Mouse (Mus musculus) splenic B cell, adult 2 months (primary cell): ENCODE measurements at regions not wholly inside any gene's neighbourhood (a gene's known extent, or its start where the extent isn't known, plus 50 kb on each side); places are given as distances from the start of the nearest gene placed in this dataset.

Experiments used
- DNase-seq: peaks from one replicate; pipeline ENCODE4 v3.0.0-alpha.2; 2011; ENCODE audit warnings: low read depth, low spot score
- H3K27me3 ChIP-seq: 2 replicates; pipeline ENCODE4 v1.6.1; 2012; ENCODE audit warnings: mild to moderate bottlenecking, low read length, moderate library complexity, mixed read lengths; ENCODE audit not compliant: control insufficient read depth, poor library complexity, insufficient read depth, severe bottlenecking
- H3K36me3 ChIP-seq: 2 replicates; pipeline ENCODE4 v1.6.1; 2012; ENCODE audit warnings: mild to moderate bottlenecking, low read length, moderate library complexity, mixed read lengths; ENCODE audit not compliant: control insufficient read depth, poor library complexity, insufficient read depth, severe bottlenecking

DNA sequence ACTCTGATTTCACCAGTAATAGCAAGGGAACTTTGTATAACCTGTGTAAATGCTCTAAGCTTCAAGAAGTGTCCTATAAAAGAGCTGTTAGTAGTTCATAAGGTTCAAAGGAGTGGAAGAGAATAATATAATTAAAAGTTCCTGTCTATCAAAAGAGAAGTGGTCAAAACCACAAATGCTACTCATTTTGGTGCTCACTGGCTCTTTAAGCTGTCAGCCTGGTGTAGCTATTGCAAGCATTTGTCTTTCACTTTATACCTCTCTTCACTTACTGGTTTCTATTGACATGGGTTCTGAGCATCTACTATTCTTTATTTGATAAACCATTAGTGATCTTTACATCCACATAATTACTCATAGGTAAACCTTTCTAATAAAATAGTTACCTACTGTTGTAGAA lies 1020.1 kb upstream of the Slc10a2 start:
- DNase-seq: no peak
- H3K27me3 ChIP-seq: no peaks in the 10 kb centered on the region
- H3K36me3 ChIP-seq: no peaks in the 10 kb centered on the region

DNA sequence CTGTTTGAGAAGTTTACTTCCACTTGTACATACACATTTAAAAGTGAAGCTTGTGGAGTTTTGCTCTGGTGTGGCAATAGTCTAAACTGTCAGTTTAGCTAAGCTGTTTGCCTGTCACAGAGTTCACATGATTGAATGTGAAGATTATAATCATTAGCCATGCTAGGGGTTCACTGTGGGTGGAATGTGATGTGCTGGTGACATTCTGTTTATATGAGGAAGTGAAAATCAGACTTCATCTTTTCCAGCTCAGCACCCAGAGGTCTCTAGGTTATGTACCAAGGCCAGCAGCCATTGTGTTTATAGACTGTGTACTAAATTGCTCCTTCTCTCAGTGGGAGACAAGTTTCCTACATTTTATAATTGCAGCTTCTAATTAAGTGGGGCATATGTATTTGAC lies 1014.4 kb upstream of the Slc10a2 start:
- Histone ChIP-seq H3K27me3 (no peaks in the 10 kb centered on the region), H3K36me3 (no peaks in the 10 kb centered on the region)
- peak; percentile 2 for DNase-seq

DNA sequence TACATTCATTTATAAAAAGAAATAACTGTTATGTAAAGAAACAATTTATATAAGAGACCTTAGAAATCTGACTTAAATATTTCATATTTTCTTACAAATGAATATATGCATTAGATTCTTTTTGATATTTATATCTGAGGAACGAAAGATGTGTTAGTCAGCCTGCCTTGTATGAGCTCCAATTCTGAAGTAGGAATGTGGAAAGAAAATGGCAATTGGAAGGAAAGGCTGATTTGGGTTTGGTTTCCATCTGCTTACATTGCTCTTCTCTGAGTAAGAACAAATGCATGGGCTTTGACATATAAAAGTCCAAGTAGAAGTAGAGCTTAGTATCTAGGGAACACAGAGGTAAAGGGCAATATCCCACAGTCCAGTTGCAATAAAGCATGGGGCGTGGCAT lies 1006.2 kb upstream of the Slc10a2 start:
- Histone ChIP-seq H3K27me3 (no peaks in the 10 kb centered on the region), H3K36me3 (no peaks in the 10 kb centered on the region)
- DNase-seq: no peak

DNA sequence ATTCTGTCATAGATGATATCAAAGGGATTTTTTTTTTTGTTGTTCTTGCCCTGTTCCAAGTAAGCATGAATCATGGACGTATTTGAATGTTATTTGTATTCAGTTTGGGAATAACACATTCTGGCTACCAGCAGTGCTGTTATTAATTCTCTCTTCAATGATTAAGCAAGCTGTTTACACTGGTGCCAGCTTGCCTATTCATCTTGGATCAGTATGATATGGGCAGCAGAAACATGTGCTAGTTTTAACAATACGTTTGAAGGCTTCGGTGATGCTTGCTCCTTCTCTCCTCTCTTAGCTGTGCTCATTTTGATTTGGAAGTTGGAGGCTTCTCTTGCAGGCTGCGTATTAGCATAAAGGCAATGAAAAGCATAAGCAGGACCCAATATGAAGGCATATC lies 984.9 kb upstream of the Slc10a2 start:
- no peak for DNase-seq
- no peaks in the 10 kb centered on the region for H3K27me3 ChIP-seq
- H3K36me3 ChIP-seq: no peaks in the 10 kb centered on the region

DNA sequence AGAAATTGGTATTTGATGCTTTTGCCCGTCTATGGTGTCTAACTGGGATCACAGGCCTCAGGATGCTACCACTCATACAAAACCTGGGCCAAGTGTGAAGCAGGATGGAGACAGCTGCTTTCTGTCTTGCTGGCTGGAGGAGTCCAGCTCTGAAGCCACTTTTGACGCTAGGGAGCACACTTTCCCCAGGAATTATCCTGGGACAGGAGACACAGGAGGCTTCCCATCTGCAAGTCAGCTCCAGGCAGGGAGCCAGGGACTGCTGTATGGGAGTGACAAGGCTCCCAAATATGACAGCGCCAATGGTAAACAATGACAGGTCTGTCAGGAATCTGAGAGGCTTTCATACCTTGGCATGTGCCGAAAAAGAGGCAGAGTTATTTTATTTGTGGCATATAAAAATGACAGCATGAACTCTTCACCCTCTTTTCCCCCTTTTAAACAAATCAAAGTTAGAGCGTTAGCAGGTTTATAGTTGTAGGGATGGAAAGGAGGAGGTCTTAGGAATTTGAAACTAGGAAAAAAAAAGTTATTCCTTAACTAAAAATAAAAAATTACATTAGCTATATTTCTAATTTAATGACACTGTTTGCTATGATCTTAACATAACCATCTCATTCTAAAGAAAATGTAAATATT lies 938.9 kb upstream of the Slc10a2 start:
- H3K36me3 ChIP-seq: no peaks in the 10 kb centered on the region
- no peak for DNase-seq
- H3K27me3 ChIP-seq: no peaks in the 10 kb centered on the region

DNA sequence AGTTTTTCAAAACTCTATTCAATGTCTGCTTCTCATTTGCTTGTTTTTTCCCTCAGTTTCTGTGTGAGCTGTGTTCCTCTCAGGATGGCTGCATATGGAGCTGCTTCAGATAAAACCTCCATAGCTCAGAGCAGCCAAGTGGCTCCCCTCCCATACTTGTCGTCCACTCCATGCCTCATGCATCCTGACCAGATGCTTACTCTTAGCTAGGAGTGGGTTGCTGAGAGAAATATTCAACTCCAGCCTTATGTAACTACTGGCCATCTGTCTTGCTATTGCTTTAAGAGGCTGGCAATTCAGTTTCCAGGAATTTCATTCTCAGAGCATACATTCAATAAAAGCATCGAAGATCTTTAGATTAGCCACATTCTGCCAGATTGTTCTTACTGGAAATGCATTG lies 907.1 kb upstream of the Slc10a2 start:
- H3K27me3 ChIP-seq: no peaks in the 10 kb centered on the region
- H3K36me3 ChIP-seq: no peaks in the 10 kb centered on the region
- no peak for DNase-seq

DNA sequence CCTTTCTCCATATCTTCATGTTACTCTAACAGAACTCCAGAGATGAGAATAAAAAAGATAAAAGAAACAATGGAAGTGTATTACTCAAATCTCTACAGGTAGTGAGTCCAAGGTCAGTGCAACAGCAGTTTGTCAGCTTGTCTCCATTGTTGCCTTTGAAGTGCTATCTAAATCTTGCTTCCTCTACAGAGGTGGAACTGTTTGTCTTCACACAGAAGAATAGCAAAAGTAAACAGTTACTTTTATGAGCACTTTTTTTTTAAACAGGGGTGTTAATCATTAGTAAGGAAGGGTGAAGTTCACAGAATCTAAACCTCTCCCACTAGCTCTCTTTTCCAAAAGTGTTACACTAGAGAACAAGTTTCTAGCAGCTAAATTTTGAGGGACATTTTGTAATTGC lies 906.0 kb upstream of the Slc10a2 start:
- H3K27me3 ChIP-seq: no peaks in the 10 kb centered on the region
- DNase-seq: no peak
- no peaks in the 10 kb centered on the region for H3K36me3 ChIP-seq

DNA sequence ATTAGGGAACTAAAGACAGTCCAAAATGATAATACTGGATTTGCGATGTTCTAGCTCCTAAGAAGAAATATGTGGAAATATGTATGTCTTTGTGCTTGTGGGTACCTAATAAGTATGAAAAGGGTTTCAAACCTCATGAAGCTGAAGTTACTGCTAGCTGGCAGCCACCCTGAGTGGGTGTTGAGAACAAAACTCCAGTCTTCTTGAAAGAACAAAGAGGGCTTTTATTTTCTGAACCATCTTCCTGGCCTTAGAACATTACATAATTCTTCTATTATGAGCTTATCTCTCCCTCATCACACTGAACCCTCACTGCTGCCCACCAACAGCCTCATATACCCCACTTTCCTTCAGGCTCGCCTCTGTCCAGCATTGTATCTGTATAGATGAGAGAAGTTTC lies 905.6 kb upstream of the Slc10a2 start:
- H3K27me3 ChIP-seq: no peaks in the 10 kb centered on the region
- no peaks in the 10 kb centered on the region for H3K36me3 ChIP-seq
- no peak for DNase-seq

DNA sequence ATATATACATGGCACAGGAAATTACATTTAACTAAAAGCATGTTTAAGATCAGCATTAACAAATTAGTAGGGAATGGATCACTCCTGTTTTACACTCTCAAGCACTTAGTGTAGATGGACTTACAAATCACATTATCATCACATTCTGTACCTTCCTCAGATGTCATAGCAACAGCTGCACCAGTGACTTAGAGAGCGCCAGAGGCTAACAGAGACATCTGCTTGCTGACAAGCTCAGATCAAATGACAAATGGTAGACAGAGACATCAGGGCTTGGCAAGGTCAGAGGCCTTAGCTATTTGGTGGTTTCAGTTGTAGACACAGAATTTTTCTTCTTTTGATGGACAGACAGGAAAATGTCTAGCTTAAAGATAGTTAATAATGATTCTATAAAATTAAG lies 897.5 kb upstream of the Slc10a2 start:
- DNase-seq: no peak
- H3K36me3 ChIP-seq: no peaks in the 10 kb centered on the region
- no peaks in the 10 kb centered on the region for H3K27me3 ChIP-seq

DNA sequence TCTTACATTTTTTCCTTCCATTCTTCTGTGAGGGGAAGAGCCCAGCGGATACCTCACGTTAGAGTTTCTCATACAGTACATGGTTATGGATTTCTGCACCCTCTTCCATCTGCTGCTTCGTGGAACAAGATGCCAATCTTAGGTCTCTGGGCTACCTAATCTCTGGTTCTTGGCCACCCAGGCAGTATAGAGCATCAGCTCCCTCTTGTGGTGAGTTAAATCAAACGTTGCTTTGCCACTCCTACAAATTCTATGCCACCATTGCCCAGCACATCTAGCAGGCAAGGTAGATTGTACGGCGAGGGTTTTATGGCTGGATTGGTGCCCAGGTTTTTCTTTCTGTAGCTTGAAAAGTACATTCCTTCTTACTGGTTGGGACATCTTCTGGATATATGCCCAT lies 889.7 kb upstream of the Slc10a2 start:
- no peaks in the 10 kb centered on the region for H3K36me3 ChIP-seq
- no peak for DNase-seq

DNA sequence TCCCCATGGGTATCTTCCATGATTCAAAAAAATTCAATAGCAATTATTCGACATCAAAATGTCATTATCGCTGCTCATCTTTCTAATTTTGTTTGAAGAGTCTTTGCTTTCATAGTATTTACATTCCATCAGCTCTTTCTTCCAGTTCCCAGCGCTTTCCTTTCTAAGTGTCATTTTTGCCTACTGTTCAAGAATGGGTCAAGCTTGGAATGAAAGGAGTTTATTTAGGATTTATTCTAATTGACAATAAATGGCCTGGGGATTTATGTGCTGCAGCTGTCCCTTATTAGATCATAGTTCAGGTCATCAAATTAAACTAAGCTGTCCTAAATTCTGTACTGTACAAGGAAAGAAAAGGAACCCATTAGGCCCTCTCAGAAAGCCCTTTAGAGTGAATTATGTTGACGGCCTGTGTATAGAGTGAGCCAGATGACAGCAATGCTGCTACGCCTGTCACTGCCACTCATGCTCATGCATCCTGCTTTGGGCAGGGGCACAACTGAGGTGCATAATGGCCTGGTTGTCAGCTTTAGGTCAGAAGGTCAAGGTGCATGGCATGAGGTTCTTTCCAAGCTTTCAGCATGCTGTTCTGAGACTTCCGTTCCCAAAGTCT lies 860.4 kb upstream of the Slc10a2 start:
- Histone ChIP-seq H3K36me3 (no peaks in the 10 kb centered on the region), H3K27me3 (no peaks in the 10 kb centered on the region)
- no peak for DNase-seq

More for the DNA sequence above, 889.7 kb upstream of the Slc10a2 start:
- no peaks in the 10 kb centered on the region for H3K27me3 ChIP-seq

DNA sequence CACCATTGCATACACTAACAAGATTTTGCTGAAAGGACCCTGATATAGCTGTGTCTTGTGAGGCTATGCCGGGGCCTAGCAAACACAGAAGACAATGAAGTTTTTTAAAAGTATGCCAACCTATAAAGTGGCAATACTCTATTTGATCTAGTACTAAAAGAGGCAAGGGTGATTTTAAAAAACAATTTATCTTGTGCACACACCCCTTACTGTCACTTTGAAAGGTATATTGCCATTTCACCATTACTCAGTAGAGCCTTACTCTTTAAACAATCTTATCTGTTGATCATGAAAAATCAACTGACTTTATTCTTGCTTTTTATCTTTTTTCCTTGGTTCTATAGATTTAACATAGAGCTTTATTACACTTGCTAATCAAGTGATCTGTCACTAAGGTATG lies 859.1 kb upstream of the Slc10a2 start:
- Histone ChIP-seq H3K27me3 (no peaks in the 10 kb centered on the region), H3K36me3 (no peaks in the 10 kb centered on the region)
- no peak for DNase-seq

DNA sequence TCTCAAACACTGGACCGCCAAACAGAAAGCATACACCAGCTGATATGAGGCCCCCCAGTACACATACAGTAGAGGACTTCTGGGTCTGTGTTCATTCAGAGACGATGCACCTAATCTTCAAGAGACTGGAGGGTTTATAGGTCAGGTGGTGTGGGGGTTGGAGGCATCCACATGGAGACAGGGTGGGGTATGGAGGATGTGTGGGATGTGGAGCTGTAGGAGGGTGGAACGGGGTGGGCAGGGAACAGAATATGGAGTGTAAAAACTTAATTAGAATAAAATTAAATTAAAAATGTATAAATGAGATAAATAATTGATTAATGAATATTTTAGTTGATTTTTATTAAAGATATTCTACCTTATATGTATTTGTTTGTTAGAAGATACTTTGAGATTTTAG lies 832.9 kb upstream of the Slc10a2 start:
- DNase-seq: no peak
- H3K36me3 ChIP-seq: no peaks in the 10 kb centered on the region
- H3K27me3 ChIP-seq: no peaks in the 10 kb centered on the region

DNA sequence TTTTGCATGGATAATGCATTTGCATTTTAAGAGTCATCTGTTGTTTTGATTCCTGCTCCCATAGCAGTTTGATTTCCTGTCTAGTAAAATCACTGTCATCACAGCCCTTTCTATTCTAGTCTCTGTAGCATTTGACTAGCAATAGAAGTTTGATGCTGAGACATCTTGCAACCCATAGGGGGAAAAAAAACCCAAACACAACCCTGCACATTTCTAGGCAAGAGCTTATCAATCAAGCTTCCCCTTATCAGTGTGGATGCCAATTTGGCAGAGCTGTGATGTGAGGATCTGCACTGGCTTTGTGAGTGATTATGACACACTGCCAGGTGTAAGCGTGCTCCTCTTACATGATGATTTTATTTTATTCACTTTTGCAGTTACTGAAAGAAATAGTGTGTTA lies 813.0 kb upstream of the Slc10a2 start:
- H3K36me3 ChIP-seq: no peaks in the 10 kb centered on the region
- H3K27me3 ChIP-seq: no peaks in the 10 kb centered on the region
- no peak for DNase-seq
